9 mouse cellular contexts compared by ENCODE assay signal in genomic region chr14:12345241-12345921, GRCm38 (mm10). TPM values are rescaled to one million over a fixed set of nuclear protein-coding genes. Genes with fewer than 3 reads are reported as not detected.
DNase-seq lines count a peak whose midpoint lies in the region; ATAC-seq and TF ChIP-seq lines count a peak whose summit lies in the region.
"Had no signal": no experiment of that assay in that cellular context is flagged by ENCODE, and none has a peak within 500 bp of the region (broad histone marks: within the 10 kb centered on the region; RNA-seq: fewer than 3 reads in every experiment).

No protein-coding gene starts in this region.

- peak overlapping the region; percentile 50 for H3K4me2 ChIP-seq in heart, embryonic 16.5 days (ENCODE audit: low read depth, low read length)
- peak overlapping the region; percentile 41 for H3K4me2 ChIP-seq in limb, embryonic 14.5 days (replicated peaks; ENCODE audit: low read depth, low read length, severe bottlenecking)

- TF ChIP-seq POLR2A in limb, embryonic 14.5 days (IDR thresholded peaks at IDR 0.05; ENCODE audit: borderline replicate concordance, extremely low read depth, insufficient read depth, insufficient read length) = no peak

- no peak overlapping the region for H3K27ac ChIP-seq in heart, embryonic 16.5 days (ENCODE audit: low read length)
- no peak overlapping the region for H3K27ac ChIP-seq in ES-E14 (ENCODE audit: insufficient read depth, low read depth, low read length, poor library complexity, severe bottlenecking)
- peak overlapping the region; percentile 96 for H3K27ac ChIP-seq in forebrain, embryonic 10.5 days
- H3K27ac ChIP-seq in limb, embryonic 14.5 days (replicated peaks; ENCODE audit: low read depth, low read length) = no peak overlapping the region

- intact Hi-C loops in heart, postnatal 14 days (cut with DNase I) = no loop called here

- H3K36me3 ChIP-seq in heart, embryonic 16.5 days (ENCODE audit: control insufficient read depth, insufficient read depth) = no peaks in the 10 kb centered on the region
- no peaks in the 10 kb centered on the region for H3K36me3 ChIP-seq in ES-E14 (ENCODE audit: control insufficient read depth, insufficient read depth, low read length, poor library complexity, severe bottlenecking)
- H3K36me3 ChIP-seq in forebrain, embryonic 10.5 days (replicated peaks) = peaks cover 22% of the 10 kb centered on the region
- H3K36me3 ChIP-seq in limb, embryonic 14.5 days (ENCODE audit: control insufficient read depth, insufficient read depth, low read length) = no peaks in the 10 kb centered on the region

- peaks cover 100% of the 10 kb centered on the region for H3K27me3 ChIP-seq in heart, embryonic 16.5 days (ENCODE audit: control insufficient read depth, insufficient read depth, low read length)
- H3K27me3 ChIP-seq in forebrain, embryonic 10.5 days (ENCODE audit: poor library complexity, severe bottlenecking) = peaks cover 100% of the 10 kb centered on the region
- H3K27me3 ChIP-seq in limb, embryonic 14.5 days (ENCODE audit: control insufficient read depth, insufficient read depth, low read length) = peaks cover 100% of the 10 kb centered on the region

- H3K4me1 ChIP-seq in heart, embryonic 16.5 days (ENCODE audit: control insufficient read depth, insufficient read depth, low read length) = peaks cover 7% of the 10 kb centered on the region
- H3K4me1 ChIP-seq in ES-E14 (ENCODE audit: control insufficient read depth in 2 of 2, insufficient read depth in 2 of 2, low read length in 2 of 2, poor library complexity in 1 of 2) = peaks cover 0 to 5% of the 10 kb centered on the region in 2 experiments; a peak in 1 of 4 replicates
- peaks cover 97% of the 10 kb centered on the region for H3K4me1 ChIP-seq in forebrain, embryonic 10.5 days
- peaks cover 3% of the 10 kb centered on the region; the same call in 1 of the 2 replicates for H3K4me1 ChIP-seq in limb, embryonic 14.5 days (ENCODE audit: control insufficient read depth, insufficient read depth, low read length)

- 2% methylated on average over 40 of the region's 40 CpGs for WGBS in heart, embryonic 16.5 days
- under 1% methylated on average over 40 of the region's 40 CpGs for WGBS in forebrain, embryonic 10.5 days
- under 1% methylated on average over 40 of the region's 40 CpGs for WGBS in limb, embryonic 14.5 days

- no peak for ATAC-seq in heart, embryonic 16.5 days (replicated peaks; ENCODE audit: extremely low read depth, insufficient read depth, low FRiP score)
- ATAC-seq in limb, embryonic 14.5 days (ENCODE audit: low FRiP score, low read depth) = no peak

- DNase-seq in heart, postnatal 14 days = no peak
- DNase-seq in ES-E14 (ENCODE audit: low read depth, low spot score) (no peak), liver (no peak)
- DNase-seq in forebrain, embryonic 10.5 days (ENCODE audit: extremely low spot score, low spot score) = peak; percentile 72
- DNase-seq in limb, embryonic 14.5 days (ENCODE audit: low spot score) = no peak
- DNase-seq in T-cell, adult 2 months (ENCODE audit: low spot score) = no peak
- DNase-seq in kidney, postnatal 36 days = no peak

- H3K9ac ChIP-seq in heart, embryonic 16.5 days (ENCODE audit: low read length) = no peak overlapping the region
- no peak overlapping the region; the same call in 1 of the 2 replicates for H3K9ac ChIP-seq in ES-E14 (ENCODE audit: insufficient read depth, low read depth, low read length, poor library complexity, severe bottlenecking)
- no peak overlapping the region for H3K9ac ChIP-seq in limb, embryonic 14.5 days (ENCODE audit: low read depth, low read length, severe bottlenecking)

- in situ Hi-C loops in ES-E14 (cut with MboI; ENCODE audit: low sequenced_read_pairs in 2 of 2, unreplicated experiment in 2 of 2) = no loop called here

- H3K4me3 ChIP-seq in heart, embryonic 16.5 days (ENCODE audit: low read length) = peak overlapping the region; percentile 38
- peak overlapping the region; percentile 25 to 44; a peak in 2 of 4 replicates for H3K4me3 ChIP-seq in ES-E14 (ENCODE audit: insufficient read depth in 1 of 2, low read depth in 1 of 2, low read length in 2 of 2, poor library complexity in 1 of 2, severe bottlenecking in 1 of 2)
- H3K4me3 ChIP-seq in forebrain, embryonic 10.5 days = peak overlapping the region; percentile 71
- H3K4me3 ChIP-seq in limb, embryonic 14.5 days (replicated peaks; ENCODE audit: low read length) = peak overlapping the region; percentile 26

- no peaks in the 10 kb centered on the region for H3K9me3 ChIP-seq in heart, embryonic 16.5 days (replicated peaks; ENCODE audit: control insufficient read depth, low read length)
- no peaks in the 10 kb centered on the region for H3K9me3 ChIP-seq in ES-E14 (ENCODE audit: control insufficient read depth, insufficient read depth, low read depth, low read length)
- H3K9me3 ChIP-seq in forebrain, embryonic 10.5 days = no peaks in the 10 kb centered on the region
- H3K9me3 ChIP-seq in limb, embryonic 14.5 days (ENCODE audit: control insufficient read depth, low read length) = no peaks in the 10 kb centered on the region

TF ChIP-seq in ES-E14, 5 proteins besides CTCF, POLR2A, EP300 and RAD21:
- TF ChIP-seq ZNF384 (IDR thresholded peaks at IDR 0.05; ENCODE audit: low read depth, low read length) = no peak

RNA-seq across cellular contexts. Expression of gene Fezf2, which starts 2.6 kb away (rescaled TPM):
- polyA plus RNA-seq in heart, embryonic 16.5 days (2015; fragmentation: Nextera tagmentation; extraction: Ambion mirVana) = 0.39 and 0.70 TPM in 2 replicates
- total RNA-seq in heart, postnatal 14 days (2021) = under 1 TPM in 1 of 2 experiments, not detected in 1; 0.12 TPM
- not detected in 2 replicates for total RNA-seq in ES-E14 (2012; rRNA removed)
- 31.3 and 35.2 TPM in 2 replicates for polyA plus RNA-seq in forebrain, embryonic 10.5 days (2016; fragmentation: Nextera tagmentation; extraction: Ambion mirVana)
- 0.10 and 0.54 TPM in 2 replicates for polyA plus RNA-seq in limb, embryonic 14.5 days (2012; rRNA removed)
- 0.17 TPM in 1 of 2 replicates, not detected in the other for polyA plus RNA-seq in limb, embryonic 14.5 days (2014; fragmentation: Nextera tagmentation; extraction: Ambion mirVana)
- polyA plus RNA-seq: large intestine, adult 2 months had no signal

Comparison
In these comparisons a context has a peak if more than half of its experiments do, and no peak if none do; other contexts are left out.
1. RNA of gene Fezf2, which starts 2.6 kb away (polyA plus RNA-seq): 31.3 to 35.2 TPM in forebrain, embryonic 10.5 days; 0.39 to 0.70 TPM in heart, embryonic 16.5 days and 0.10 to 0.54 TPM in limb, embryonic 14.5 days; every median in the first group is over 10 times any median in the second.
2. Peak in every context shown above with its lines, with median percentiles within 50 percentile points of each other: H3K4me3 ChIP-seq.